Mouse (Mus musculus) R1 (cell line): Measurements from ENCODE around the gene Focad.
"Not testable (repeated sequence)": the region's sequence is repeated elsewhere in the genome, so short reads cannot be mapped to it uniquely, and the experiment has no call there.

Experiments
- DNase-seq: peaks from one replicate; pipeline ENCODE4 v3.0.0-alpha.2; 2018; ENCODE audit warnings: low read depth, low spot score

Focad gene

DNA sequence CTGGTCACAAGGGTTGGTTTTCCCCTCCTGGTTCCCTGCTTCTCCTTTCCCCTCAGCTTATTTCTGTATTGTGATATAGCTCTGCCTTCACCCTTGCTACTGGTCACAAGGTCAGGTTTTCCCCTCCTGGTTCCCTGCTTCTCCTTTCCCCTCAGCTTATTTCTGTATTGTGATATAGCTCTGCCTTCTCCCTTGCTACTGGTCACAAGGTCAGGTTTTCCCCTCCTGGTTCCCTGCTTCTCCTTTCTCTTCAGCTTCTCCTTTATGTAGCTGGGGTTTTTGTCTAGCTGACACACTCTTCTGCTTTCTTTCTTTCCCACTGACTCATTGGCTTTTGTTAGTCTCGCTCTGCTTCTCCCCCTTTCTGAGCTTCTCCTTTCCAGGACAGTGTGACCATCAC, 296.2 kb downstream of the Focad start:
- DNase-seq, result not testable (repeated sequence)

DNA sequence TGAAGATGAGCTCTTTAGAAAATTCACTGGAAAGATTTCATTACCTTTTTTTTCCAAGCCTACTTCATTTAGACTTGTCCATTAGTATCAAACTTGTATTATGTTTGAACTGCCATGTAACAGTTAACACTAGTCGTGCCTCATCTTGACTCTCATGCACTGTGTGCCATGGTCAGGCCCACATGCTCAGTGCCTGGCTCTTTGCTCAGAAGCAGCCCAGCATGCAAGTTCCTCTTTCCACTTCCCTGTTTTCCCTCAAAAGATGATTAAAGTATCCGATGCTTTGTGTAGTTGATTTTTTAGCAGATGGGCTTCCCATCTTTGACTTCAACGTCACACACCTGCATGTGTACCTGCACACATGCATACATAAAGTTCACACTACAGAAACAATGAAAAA, 301.3 kb downstream of the Focad start:
- no peak for DNase-seq

DNA sequence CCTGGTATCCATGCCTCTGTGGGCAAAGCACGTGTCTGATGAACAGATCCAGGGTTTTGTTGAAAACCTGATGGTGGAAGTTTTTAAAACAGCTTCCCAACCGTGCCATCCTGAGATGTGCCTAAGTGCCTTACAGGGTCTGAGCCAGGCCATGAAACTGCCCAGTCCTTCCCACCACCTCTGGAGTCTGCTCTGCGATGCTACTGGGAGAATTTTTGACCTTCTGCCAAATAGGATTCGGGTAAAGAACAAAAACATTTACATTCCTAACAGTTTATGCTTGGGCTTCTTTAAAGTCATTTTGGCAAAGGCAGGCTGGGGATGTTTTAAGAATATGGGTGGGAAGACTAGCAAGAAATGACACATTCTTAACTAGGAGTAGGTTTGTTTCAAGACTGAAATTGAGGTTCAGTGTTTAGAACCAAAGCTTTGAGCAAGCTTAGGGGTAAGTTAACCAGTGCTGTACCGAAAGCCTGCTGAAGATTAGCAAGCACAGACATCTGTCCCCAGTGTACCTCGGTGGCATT, 302.6 kb downstream of the Focad start:
- no peak for DNase-seq

DNA sequence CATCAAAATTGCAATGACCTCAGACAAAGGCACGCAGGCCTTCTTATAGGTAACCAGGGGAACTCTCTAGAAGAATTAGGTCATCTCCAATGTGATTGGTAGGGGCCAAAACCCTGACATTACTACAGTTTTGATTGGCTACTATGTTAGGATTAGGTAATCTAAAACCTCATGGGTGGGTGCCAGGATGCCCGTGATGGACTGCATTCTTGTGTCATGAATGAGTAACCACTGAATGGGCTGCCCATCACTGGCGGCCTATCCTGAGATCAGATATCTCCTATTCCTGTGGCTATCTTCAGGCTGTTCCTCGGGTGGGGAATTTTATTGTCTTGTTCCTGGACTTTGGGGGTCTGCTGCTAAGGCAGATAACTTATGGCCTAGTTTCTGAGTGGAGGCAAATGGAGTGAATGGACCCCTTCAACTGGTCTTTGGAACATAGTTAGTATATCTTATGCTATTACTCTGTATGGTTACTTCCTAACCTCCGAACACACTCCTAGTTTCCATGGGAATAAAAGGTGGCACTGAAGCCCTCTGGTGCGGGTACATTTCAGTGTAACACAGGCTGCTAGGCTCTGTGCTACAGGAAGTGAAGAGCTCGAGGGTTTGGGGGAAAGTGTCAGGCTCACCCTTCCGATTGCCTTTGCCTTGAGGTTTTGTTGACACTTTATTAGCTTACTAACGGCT, 306.0 kb downstream of the Focad start:
- DNase-seq, result peak; percentile 3

DNA sequence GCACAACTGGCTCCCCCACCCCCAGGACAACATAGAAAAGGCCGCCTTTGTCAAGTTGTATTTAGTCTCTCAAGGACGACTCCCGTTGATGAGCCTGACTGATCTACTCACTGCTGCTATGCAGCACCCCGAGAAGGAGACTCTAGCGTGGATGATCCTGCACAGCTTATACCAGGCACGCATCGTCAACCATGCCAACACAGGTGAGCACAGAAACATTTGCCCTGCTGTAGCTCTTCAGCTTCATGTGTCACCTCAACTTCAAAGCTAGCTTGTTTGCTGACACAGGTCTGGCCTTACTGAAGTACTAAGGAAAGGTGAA, 306.5 kb downstream of the Focad start:
- DNase-seq, result no peak

DNA sequence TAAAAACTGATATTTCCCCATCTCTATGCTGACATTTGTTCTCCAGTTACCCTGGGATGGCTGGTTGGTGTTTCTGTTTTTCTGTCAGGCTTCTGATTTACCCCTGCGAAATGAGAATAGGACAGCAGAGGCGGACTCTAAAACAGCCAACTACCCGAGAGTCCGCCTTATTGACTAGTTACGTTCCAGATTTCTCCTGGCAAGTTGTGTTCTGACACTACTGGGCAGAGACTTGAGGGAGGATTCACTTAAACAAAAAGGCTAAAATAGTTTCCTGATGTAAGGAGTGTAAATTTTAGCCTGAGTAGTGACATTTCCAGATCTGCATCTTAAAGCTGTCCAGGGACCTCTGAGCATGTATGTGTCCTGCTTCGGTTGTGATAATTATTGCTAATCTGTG, 308.5 kb downstream of the Focad start:
- DNase-seq, result no peak

DNA sequence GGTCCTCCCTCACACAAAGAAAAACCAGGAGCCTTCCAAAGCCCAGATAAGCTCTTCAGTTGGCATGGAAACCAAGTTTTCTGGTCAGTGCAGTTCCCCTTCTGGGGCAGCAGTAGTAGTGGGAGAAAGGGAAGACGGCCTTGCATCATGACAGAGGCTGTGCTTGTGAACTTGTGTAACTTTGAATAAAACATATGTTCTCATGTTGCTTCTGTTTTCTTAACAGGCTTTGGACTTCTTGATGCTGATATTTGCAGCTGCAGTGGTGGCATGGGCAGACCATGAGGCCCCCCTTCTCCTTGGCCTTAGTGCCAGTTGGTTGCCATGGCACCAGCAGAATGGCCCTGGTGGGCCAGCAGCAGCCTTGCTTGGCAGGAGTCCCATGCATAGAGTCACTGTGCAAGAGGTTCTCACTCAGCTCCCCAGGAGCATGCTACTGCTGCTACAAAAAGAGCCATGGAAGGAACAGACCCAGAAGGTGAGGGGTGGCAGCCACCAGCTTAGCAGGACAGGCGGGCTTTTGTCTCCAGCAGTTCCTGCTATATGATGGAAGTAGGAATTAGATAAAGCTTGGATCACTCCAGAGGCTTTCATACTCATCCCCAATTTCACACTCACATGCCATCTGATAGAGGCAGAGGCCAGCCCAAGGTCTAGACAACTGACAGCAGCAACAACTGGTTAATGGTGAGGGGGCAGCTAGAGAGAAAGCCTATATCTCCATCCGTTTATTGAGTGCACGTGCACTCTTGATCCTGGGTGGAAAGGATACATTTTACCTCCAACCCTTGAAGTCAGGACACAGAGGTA, 312.7 kb downstream of the Focad start:
- DNase-seq, result no peak

DNA sequence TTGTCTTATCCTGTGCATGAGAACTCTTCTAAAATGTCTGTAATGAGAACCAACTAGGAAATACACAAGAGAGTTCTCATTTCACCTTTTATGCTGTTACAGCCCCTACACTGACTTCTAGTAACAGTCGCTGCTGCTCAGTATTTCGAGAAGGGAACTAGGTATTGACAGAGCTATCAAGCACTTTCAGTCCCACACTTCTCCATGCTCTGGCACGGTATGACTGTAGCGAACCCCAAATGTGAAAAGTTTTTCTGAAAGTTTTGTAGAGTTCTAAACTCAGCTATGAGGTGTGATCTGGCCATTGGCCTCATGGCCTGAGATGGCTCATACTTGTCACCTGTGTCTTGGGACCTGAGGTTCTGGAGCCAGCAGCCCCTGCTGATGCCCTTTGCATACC, 314.9 kb downstream of the Focad start:
- DNase-seq, result no peak

DNA sequence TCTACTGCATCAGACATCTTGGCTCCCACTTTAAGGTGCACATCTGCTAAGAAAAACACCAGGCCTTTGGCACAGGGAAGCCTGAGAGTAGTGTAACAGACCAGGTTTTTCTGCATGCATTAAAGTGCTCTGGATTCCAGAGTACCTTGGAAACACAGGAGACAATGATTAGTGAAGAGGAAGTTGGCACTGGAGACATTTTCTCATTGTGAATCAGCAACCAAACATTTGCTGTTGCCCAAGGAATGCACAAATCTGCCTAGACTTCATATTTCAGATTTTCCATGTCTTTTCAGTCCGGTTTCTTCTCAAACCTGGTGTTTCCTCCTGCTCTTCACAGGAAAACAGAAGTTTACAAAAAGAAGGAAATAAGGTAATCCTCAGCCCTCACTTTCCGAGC, 317.9 kb downstream of the Focad start:
- no peak for DNase-seq

DNA sequence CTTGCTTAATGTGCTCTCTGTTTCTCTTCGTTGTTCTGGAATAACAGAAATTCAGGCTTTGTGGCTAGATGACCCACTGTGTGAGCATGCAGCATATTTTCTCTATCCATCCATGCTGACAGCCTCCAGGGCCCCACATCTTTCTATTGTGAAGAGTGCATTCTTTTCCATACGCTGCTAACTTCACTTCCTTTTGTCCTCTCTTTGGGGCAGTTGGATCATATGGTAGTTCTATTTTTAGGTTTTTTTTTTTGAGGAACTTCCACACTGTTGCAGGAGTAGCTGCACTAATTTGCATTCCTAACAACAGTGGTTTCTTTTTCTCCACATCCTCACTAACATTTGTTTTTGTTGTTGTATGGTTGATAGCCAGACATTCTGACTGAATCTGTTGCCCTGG, 320.6 kb downstream of the Focad start:
- no peak for DNase-seq

DNA sequence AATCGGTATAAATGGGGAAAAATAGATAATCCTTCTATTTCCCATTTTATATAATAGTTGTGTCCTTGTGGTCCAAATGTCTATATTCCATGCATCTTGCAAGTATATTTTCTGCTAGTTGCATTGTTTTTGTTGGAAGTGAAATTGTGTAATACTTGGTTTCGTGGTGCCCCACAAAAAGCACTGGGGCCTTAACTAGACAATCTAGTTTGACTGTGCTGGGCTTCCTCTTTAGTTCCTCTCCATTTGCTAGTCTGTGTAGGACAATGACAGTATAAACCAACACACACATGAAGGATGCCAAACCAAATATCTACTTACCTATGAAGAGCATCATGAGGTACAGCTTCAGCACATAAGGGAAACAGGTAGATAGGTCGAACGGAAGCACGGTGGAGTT, 324.9 kb downstream of the Focad start:
- no peak for DNase-seq

DNA sequence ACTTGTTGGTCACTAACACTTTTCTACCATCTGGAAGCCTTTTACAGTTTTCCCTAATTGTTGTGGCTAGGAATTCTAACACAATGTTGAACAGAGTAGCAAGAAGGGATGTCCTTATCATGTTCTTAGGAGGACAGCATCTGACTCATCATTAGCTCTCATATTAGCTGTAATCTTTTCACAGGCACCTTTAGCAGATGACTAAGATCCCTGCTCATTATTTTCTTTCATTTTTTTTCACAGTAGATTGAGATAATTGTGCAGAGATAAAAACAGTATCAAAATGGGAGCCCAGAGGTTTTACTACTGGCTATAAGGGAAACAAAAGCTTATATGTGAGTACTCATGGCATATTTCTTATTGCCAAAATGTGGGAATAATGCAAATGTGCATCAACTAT, 330.1 kb downstream of the Focad start:
- DNase-seq, result no peak

DNA sequence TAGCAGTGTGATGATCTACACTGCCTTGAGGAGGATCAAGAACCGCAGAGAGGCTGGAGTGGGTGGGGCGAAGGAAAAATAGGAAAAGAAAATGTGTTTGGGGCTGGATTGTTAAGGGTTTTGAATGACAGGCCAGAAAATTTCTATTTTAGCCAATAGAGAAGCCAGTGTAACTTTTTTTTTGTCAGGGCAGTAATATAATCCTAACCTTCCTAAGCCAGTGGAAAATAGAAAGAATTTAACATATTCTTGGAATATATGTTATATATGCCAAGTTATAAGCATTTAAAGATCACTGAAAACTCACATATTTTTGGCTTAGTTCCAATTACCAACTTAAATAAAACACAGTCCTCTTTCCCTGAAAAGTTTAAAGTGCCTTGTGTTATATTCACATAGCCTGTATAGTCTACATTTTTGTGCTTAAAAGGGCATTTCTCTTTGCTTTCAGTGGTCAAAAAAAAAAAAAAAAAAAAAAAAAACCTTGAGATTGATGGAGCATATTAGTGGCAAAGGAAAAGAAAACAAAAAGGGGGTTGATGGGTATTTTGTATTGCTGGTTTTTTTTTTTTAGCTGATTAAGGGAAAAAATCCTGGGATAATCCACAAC, 333.3 kb downstream of the Focad start:
- DNase-seq, result no peak

DNA sequence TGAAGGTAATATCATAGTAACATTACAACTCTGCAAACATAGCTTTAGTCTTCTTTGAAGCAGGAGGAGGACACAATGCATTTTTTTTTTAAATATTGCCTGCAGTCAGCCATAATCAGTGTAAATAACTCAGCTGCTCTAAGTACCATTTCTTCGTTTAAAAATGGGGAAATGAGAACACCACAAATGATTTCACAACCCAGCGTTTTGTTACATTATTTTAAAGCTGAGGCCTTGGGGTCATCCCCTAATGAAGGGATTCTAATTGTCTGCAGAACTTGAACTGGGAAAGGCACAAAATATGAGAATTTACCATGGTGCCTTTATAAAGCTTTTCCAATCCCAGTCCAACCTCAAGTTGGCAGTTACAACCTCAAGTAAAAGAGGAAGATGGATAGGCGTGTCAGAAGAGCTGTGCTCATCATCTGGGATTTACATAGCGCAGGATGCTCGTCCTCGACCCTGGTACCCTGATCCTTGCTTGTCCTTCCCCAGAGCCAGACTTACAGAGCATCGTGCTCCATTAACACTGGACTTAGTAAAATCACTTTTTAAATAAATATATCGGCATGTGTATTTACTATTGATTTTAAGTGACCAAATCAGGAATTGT, 338.1 kb downstream of the Focad start:
- DNase-seq, result no peak

DNA sequence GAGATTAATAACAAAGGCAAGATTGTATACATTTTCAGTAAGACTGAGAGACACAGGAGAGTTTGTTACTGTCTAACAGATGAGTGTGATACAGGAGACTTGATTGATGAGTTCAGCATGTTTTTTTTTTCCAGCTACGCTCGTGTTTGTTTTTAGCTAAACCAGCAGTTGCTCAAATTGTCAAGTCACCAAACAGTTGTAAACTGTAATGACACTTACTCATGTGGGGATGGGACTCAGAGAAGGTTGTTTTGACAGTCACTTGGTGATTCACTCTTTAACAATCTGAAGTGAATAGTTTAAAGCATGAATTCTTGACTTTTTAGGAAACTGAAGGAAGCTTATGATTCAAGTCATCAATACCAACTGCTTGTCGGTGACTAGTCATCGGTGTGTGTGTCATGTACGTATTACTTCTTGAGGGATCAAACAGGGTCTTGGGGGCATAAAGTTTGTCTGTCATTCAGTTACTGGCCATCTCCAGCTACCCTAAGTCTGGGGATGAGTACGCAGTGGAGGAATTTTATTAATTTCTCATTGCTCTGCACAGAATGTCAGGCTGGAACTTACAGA, 342.2 kb downstream of the Focad start:
- DNase-seq, result no peak

DNA sequence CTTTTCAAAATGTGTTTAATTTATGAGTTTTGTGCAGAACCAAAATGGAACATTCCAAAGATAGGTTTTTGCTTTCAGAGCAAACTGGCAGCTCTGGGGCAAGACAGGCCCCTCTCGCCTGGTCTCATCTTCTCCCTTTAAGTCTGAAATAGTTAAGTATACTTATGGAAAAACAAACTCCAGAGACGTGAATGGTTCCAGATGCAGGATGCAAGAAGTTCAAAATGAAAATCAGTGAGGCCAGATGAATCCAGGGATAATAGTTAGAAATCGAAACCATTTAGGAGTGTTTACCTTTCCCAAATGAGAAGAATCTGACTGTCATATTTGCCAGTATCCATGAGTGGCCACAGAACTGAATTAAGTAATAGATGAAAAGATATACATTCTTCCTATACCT, 342.7 kb downstream of the Focad start:
- DNase-seq, result no peak

DNA sequence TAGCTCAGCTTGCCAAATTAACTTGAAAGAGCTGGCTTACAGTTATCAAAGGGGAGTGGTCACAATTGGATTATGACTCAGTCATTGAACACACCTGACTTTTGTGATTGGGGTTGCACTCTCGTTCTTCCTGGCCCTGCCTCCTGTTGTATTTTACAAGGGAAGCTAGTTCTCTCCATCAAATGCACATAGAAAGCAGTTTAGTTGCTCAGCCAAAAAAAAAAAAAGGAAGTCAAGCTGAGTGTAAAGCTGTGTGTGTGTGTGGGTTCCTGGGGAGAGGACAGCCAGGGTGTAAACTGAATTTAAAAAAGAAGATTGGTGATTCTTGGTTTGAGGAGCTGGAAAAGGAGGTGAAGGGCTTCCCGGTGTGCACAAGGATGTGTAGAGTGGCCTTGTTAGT, 343.5 kb downstream of the Focad start:
- DNase-seq, result no peak

DNA sequence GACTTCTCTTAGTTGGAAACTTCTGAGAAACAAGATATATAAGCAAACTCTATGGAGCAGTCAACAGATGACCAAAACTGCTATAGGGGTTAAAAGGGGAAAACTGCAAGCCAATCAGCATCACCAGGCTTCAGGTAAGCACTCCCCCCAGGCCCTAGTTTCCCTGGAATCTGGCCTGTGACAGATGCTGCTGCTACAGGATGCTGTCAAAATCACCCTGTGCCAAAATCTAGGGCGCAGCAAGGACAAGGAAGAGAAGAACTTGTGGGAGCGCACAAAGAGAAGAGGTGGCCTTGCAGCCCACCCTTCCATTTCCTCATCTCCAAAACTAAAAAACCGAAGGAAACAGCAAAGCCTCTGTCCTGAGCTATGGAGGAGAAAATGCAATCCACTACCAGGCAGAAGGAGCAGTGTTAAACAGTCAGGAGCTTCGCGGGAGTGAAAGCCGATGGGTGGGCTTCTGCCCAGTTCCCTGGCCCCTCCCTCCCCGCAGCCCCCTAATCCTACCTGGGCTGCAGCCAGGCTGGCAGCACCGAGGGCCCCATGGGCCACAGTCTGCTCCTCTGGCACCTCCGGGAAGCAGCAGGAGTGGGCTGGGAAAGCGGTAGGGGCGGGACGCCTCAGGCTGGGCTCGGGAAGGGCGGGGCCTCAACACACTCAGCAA, 344.0 kb downstream of the Focad start, which contains the start of gene Hacd4:
TSS of gene Hacd4 (minus strand) at position 603 of the 664 bp plus-strand sequence.
- peak; percentile 42 for DNase-seq

DNA sequence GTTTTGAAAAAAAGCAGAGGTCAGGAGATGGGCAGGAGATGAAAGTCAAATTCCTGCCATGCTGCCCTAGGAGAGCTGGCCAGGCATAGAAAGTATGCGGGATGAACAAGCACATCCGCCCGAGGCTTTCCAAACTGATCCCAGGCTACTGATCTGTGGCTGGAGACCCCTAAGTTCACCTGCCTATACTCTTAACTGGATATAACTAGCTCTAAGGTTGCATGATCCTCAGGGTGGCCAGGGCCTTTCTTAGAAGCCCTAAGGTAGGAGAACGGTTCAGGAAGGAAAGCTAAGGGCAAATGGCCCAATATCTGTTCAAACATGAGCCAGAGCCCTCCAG, 344.5 kb downstream of the Focad start:
- no peak for DNase-seq

DNA sequence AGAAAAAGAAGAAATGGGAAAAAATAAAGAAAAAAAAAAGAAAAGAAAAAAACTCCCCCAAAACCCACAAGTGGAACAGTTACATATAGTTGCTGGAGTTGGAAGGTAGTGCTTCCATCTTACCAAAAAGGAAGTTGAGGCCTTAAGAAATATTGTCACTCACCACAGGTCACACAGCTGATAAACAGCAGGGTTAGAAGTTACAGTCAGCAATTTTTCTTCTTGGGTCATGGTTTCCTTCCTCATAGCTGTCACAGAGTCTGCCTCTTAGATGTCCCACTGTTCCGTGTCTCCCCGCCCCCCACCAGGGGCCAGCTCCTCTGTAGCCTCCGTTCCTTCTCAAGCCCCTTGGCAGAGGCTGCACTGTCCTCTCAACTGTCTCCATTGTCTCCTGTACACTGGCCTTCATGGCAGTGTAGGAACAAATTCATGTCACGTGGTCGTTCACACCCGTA, 345.3 kb downstream of the Focad start:
- no peak for DNase-seq

DNA sequence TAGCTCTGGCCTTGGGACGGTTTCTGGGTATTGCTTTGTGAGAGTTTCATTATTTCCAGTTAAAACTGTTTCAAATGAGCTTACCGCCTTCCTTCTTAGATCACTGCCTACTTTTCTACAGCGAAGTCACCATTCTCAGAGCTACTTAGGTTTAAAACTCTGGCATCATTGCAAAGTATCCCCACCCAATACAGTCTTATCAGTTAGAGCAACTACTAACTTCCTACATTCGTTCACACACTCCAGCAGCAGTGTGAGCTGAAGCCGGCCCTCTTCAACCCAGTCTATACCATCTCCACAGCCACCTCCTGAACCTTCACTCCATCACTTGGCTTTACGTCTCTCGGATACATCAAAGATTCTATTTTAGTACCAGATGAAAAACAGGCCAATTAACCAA, 346.4 kb downstream of the Focad start:
- DNase-seq, result no peak
